Mouse (Mus musculus): Measurements from ENCODE around the gene Gys1. TPM values are rescaled to one million over a fixed set of nuclear protein-coding genes. Genes with fewer than 3 reads are reported as not detected.

Gene Gys1
- polyA plus RNA-seq, 1 experiment from 2014 or later = 26.0 TPM

- Histone ChIP-seq H3K27me3 (ENCODE audit: insufficient read depth, low read length) (peaks cover 36% of the 10 kb centered on the region), H3K36me3 (ENCODE audit: insufficient read depth, low read length) (no peaks in the 10 kb centered on the region), H3K9ac (ENCODE audit: low read depth, low read length) (no peak overlapping the region), H3K4me1 (replicated peaks; ENCODE audit: insufficient read depth, low read length) (peaks cover 11% of the 10 kb centered on the region; the same call in 1 of the 2 replicates), H3K4me2 (ENCODE audit: low read length) (no peak overlapping the region), H3K4me3 (replicated peaks; ENCODE audit: low read depth, low read length) (no peak overlapping the region), H3K27ac (no peak overlapping the region), H3K9me3 (replicated peaks; ENCODE audit: low read length) (no peaks in the 10 kb centered on the region)
- ATAC-seq (replicated peaks; ENCODE audit: low FRiP score, low read depth) (no peak), DNase-seq (ENCODE audit: low spot score) (no peak)
- TF ChIP-seq CTCF (IDR thresholded peaks at IDR 0.05; ENCODE audit: low read depth) = no peak
- WGBS = 69% methylated on average over 7 of the region's 7 CpGs
Observed at GRCm38 (mm10) chr7:45408351-45408750, 26.3 kb upstream of the Gys1 start.

- Histone ChIP-seq H3K9ac (ENCODE audit: low read depth, low read length) (no peak overlapping the region), H3K4me2 (ENCODE audit: low read length) (no peak overlapping the region), H3K36me3 (ENCODE audit: insufficient read depth, low read length) (no peaks in the 10 kb centered on the region), H3K4me1 (replicated peaks; ENCODE audit: insufficient read depth, low read length) (peaks cover 15% of the 10 kb centered on the region), H3K4me3 (replicated peaks; ENCODE audit: low read depth, low read length) (no peak overlapping the region), H3K27ac (no peak overlapping the region), H3K9me3 (replicated peaks; ENCODE audit: low read length) (no peaks in the 10 kb centered on the region), H3K27me3 (ENCODE audit: insufficient read depth, low read length) (peaks cover 36% of the 10 kb centered on the region)
- 88% methylated on average over 17 of the region's 17 CpGs for WGBS
- ATAC-seq (replicated peaks; ENCODE audit: low FRiP score, low read depth) (no peak), DNase-seq (ENCODE audit: low spot score) (no peak)
- TF ChIP-seq CTCF (IDR thresholded peaks at IDR 0.05; ENCODE audit: low read depth) = no peak
Observed at GRCm38 (mm10) chr7:45408949-45409348, 25.7 kb upstream of the Gys1 start.

DNA sequence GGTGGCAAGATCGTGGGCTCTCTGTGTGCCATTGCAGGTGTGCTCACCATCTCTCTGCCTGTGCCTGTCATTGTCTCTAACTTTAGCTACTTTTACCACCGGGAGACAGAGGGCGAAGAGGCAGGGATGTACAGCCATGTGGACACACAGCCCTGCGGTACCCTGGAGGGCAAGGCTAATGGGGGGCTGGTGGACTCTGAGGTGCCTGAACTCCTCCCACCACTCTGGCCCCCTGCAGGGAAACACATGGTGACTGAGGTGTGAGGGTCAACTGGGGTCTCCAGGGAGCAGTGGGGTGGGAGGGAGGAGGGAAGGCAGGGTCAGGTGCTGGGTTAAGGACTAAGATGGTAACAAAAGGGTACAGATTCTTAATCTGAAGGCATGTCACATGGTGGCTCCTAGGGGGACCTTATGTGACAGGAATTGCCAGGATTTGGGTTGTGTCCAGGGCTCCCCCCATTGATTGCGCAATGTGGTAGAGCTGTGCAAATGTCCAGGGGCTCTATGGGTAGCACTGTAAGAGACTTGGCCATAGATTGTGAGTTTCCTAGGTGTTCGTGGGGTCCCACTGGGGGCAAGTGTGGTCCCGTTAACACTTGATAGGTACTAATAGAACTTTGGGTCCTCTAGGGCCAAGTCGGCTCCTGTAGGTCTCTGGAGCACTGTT, 25.0 kb upstream of the Gys1 start:
- no peaks in the 10 kb centered on the region for H3K9me3 ChIP-seq (replicated peaks; ENCODE audit: low read length)
- peaks cover 20% of the 10 kb centered on the region for H3K4me1 ChIP-seq (replicated peaks; ENCODE audit: insufficient read depth, low read length)
- no peak for ATAC-seq (replicated peaks; ENCODE audit: low FRiP score, low read depth)
- no peak for DNase-seq (ENCODE audit: low spot score)
- no peak overlapping the region for H3K27ac ChIP-seq
- WGBS = 83% methylated on average over 8 of the region's 8 CpGs
- H3K36me3 ChIP-seq (ENCODE audit: insufficient read depth, low read length) = no peaks in the 10 kb centered on the region
- no peak overlapping the region for H3K4me2 ChIP-seq (ENCODE audit: low read length)
- peaks cover 42% of the 10 kb centered on the region for H3K27me3 ChIP-seq (ENCODE audit: insufficient read depth, low read length)
- no peak overlapping the region for H3K9ac ChIP-seq (ENCODE audit: low read depth, low read length)
- TF ChIP-seq CTCF (IDR thresholded peaks at IDR 0.05; ENCODE audit: low read depth) = no peak
- H3K4me3 ChIP-seq (replicated peaks; ENCODE audit: low read depth, low read length) = no peak overlapping the region

GRCm38 (mm10) chr7:45412421-45412820, 22.2 kb upstream of the Gys1 start:
- H3K9ac ChIP-seq (ENCODE audit: low read depth, low read length) = no peak overlapping the region
- no peaks in the 10 kb centered on the region for H3K36me3 ChIP-seq (ENCODE audit: insufficient read depth, low read length)
- peaks cover 41% of the 10 kb centered on the region for H3K27me3 ChIP-seq (ENCODE audit: insufficient read depth, low read length)
- peaks cover 9% of the 10 kb centered on the region for H3K4me1 ChIP-seq (replicated peaks; ENCODE audit: insufficient read depth, low read length)
- no peak overlapping the region for H3K4me3 ChIP-seq (replicated peaks; ENCODE audit: low read depth, low read length)
- DNase-seq (ENCODE audit: low spot score) = no peak
- no peak overlapping the region for H3K27ac ChIP-seq
- WGBS = 73% methylated on average over 2 of the region's 2 CpGs
- no peak for ATAC-seq (replicated peaks; ENCODE audit: low FRiP score, low read depth)
- H3K9me3 ChIP-seq (replicated peaks; ENCODE audit: low read length) = no peaks in the 10 kb centered on the region
- TF ChIP-seq CTCF (IDR thresholded peaks at IDR 0.05; ENCODE audit: low read depth) = no peak
- no peak overlapping the region for H3K4me2 ChIP-seq (ENCODE audit: low read length)

DNA sequence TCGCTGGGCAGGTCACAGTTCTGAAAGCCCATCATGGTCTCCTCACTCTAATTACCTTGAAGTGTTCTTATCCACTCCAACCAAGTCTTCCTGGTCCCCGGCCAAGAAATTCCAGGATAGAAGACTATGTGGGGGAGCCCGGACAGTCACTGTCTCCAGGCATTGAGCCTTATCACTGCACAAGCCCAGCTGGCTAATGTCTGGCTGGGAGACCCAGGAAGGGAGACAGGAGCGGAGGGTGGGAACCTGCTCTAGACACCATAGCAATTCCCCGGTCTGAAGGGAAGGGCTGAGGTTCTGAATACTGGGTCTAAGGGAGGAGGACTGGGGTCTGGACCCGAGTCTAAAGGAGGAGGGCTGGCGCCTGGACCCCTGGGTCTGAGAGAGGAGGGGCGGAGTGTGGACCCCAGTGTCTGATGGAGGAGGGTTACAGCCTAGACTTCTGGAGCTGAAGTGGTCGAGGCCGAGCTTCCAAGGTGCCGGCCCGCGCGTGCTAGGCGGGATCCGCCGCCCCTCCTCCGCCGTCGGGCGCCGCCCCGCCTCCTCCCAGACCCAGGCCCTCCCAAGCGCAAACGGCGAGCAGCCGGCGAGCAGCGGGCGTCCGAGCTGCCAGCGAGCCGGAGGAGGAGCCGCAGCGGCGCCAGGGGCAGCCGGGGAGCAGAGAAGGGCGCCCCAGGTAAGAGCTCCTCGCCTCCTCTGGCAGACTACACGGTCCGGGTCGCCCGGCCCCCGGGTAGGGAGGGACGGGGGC, 21.4 kb upstream of the Gys1 start, which contains the start of gene Ntf5:
Gene Ntf5, plus strand, starts transcription at position 583 of the 751 bp plus-strand sequence.
- no peak for TF ChIP-seq CTCF (IDR thresholded peaks at IDR 0.05; ENCODE audit: low read depth)
- peak within 1 kb of the TSS; percentile 51 for H3K4me3 ChIP-seq (replicated peaks; ENCODE audit: low read depth, low read length)
- peak; percentile 47 for DNase-seq (ENCODE audit: low spot score)

DNA sequence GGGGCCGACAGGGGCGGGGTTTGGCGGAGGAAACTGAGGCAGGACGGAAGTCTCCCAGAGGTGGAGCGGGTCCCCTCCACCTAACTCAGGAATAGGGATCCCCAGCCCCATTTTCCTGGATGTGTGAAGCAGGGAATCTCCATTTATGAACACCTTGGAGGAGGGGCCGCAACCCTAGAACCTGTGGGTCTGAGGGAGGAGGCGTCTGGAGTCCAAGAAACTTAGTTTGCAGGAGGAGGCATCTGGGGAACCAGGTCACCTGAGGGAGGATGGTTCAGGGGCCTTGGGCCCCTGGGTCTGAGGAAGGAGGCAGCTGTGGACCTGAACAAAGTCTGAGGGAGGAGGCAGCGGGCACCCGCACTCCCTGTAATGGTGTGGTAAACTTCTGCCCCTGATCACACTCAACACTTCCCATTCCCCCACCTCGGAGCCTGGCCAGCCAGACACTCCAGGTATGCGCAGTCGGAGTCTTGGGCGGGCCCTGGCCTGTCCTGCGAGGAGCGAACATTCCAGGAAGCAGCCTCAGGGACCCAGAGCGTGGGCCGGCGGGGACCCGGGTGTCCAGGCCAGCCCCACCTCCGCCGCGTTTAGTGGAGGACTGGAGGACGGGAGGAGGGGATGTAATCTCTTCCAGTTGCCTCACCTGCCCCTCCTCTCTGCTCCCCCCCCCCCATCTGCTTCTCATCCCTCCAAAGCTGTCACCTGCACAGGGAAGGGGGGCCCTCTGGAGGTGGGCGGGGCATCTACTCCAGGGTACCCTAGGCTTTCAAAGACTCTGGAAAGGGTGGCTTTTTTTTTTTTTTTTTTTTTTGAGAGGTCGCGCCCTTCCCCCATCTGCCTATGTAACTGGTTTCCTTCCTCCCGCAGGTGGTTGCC, 20.5 kb upstream of the Gys1 start:
- TF ChIP-seq CTCF (IDR thresholded peaks at IDR 0.05; ENCODE audit: low read depth) = no peak
- peaks cover 33% of the 10 kb centered on the region for H3K27me3 ChIP-seq (ENCODE audit: insufficient read depth, low read length)
- no peaks in the 10 kb centered on the region for H3K9me3 ChIP-seq (replicated peaks; ENCODE audit: low read length)
- no peak overlapping the region for H3K27ac ChIP-seq
- H3K4me3 ChIP-seq (replicated peaks; ENCODE audit: low read depth, low read length) = peak overlapping the region; percentile 51
- 2% methylated on average over 27 of the region's 27 CpGs for WGBS
- H3K9ac ChIP-seq (ENCODE audit: low read depth, low read length) = peak overlapping the region; percentile 61
- no peaks in the 10 kb centered on the region for H3K36me3 ChIP-seq (ENCODE audit: insufficient read depth, low read length)
- H3K4me1 ChIP-seq (replicated peaks; ENCODE audit: insufficient read depth, low read length) = peaks cover 9% of the 10 kb centered on the region
- DNase-seq (ENCODE audit: low spot score) (no peak), ATAC-seq (replicated peaks; ENCODE audit: low FRiP score, low read depth) (0 out of 2 replicates have a peak, but pooled peaks have one; percentile 11)
- peak overlapping the region; percentile 98 for H3K4me2 ChIP-seq (ENCODE audit: low read length)

More for the DNA sequence above, 21.4 kb upstream of the Gys1 start, which contains the start of gene Ntf5:
- H3K4me1 ChIP-seq (replicated peaks; ENCODE audit: insufficient read depth, low read length) = peaks cover 9% of the 10 kb centered on the region
- 2% methylated on average over 42 of the region's 45 CpGs for WGBS
- H3K9me3 ChIP-seq (replicated peaks; ENCODE audit: low read length) = no peaks in the 10 kb centered on the region
- H3K27ac ChIP-seq = no peak within 1 kb of the TSS
- peaks cover 33% of the 10 kb centered on the region for H3K27me3 ChIP-seq (ENCODE audit: insufficient read depth, low read length)
- H3K9ac ChIP-seq (ENCODE audit: low read depth, low read length) = peak within 1 kb of the TSS; percentile 61
- ATAC-seq (replicated peaks; ENCODE audit: low FRiP score, low read depth) = peak; percentile 30
- H3K4me2 ChIP-seq (ENCODE audit: low read length) = peak within 1 kb of the TSS; percentile 98
- no peaks in the 10 kb centered on the region for H3K36me3 ChIP-seq (ENCODE audit: insufficient read depth, low read length)

Data from kidney, postnatal 0 days (tissue).